Mouse (Mus musculus) neural tube, embryonic 13.5 days (tissue): ENCODE measurements around the gene Nkx6-2. TPM values are rescaled to one million over a fixed set of nuclear protein-coding genes. Genes with fewer than 3 reads are reported as not detected.

Experiments used
- ATAC-seq: fragments of 200-750 bp; cut with Nextera tagmentation; 2 replicates; pipeline ENCODE4 v1.8.0; 2017; ENCODE audit warnings: low read depth, mild to moderate bottlenecking, moderate TSS enrichment, moderate library complexity
- H3K27ac ChIP-seq: fragments of 300-500 bp; sonication (generic); replicated peaks from 2 replicates; pipeline ENCODE4 v1.5.1; 2015; ENCODE audit warnings: moderate library complexity, mild to moderate bottlenecking, inconsistent platforms
- H3K27me3 ChIP-seq: fragments of 300-500 bp; sonication (generic); 2 replicates; pipeline ENCODE4 v1.6.1; 2015; ENCODE audit warnings: mild to moderate bottlenecking, inconsistent platforms
- H3K36me3 ChIP-seq: fragments of 300-500 bp; sonication (generic); 2 replicates; pipeline ENCODE4 v1.6.1; 2015; ENCODE audit warnings: mild to moderate bottlenecking, inconsistent platforms
- H3K4me1 ChIP-seq: fragments of 300-500 bp; sonication (generic); replicated peaks from 2 replicates; pipeline ENCODE4 v1.6.1; 2015; ENCODE audit warnings: inconsistent platforms
- H3K4me2 ChIP-seq: fragments of 300-500 bp; sonication (generic); 2 replicates; pipeline ENCODE4 v1.6.1; 2015; ENCODE audit warnings: inconsistent platforms, mild to moderate bottlenecking, moderate library complexity
- H3K4me3 ChIP-seq: fragments of 300-500 bp; sonication (generic); 2 replicates; pipeline ENCODE4 v1.5.1; 2015; ENCODE audit warnings: mild to moderate bottlenecking, inconsistent platforms
- H3K9ac ChIP-seq: fragments of 300-500 bp; sonication (generic); 2 replicates; pipeline ENCODE4 v1.6.1; 2015; ENCODE audit warnings: moderate library complexity, mild to moderate bottlenecking, inconsistent platforms
- H3K9me3 ChIP-seq: fragments of 300-500 bp; sonication (generic); 2 replicates; pipeline ENCODE4 v1.6.1; 2016; ENCODE audit warnings: inconsistent platforms
- WGBS: fragments of 180-500 bp; shearing (Covaris S2); methylation state at CpG from one replicate; pipeline ENCODE4 v1.1.7; 2015; 5-methylcytosine and 5-hydroxymethylcytosine counted together
- polyA plus RNA-seq: library from polyadenylated mRNA; unstranded; fragments of >200 nt; fragmentation: Nextera tagmentation; extraction: Ambion mirVana; gene quantifications from 2 replicates; pipeline ENCODE4 v1.2.1, GENCODE M21; 2015

The Nkx6-2 gene
- polyA plus RNA-seq, 1 experiment from 2014 or later: 5.3 TPM

- ATAC-seq: no peak
- Histone ChIP-seq H3K36me3 (no peaks in the 10 kb centered on the region), H3K4me3 (no peak overlapping the region), H3K27ac (no peak overlapping the region), H3K4me2 (no peak overlapping the region), H3K27me3 (peaks cover 92% of the 10 kb centered on the region), H3K9ac (no peak overlapping the region), H3K4me1 (peaks cover 9% of the 10 kb centered on the region), H3K9me3 (no peaks in the 10 kb centered on the region)
- WGBS: 96% methylated on average over 2 of the region's 2 CpGs
Observed at GRCm38 (mm10) chr7:139564161-139564560, 18.4 kb downstream of the Nkx6-2 start.

DNA sequence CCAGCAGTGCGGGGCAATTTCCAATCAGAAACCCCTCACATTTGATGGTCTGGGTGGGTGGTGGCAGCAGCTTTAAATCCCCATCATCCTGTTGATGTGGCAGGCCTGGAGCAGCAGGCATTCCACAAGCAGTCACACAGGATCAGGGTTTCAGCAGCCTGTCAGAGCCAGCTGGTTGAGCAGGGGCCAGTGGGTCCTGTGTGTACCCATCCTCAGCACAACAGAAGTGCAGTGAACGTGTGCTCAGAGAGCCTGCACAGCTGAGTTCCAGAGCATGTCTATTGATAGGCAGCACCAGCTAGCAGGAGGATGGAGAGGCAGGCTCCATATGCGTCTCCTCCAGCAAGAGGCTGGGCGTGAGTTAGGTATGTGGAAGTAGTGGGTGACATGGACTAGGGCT lies 19.2 kb downstream of the Nkx6-2 start:
- H3K27me3 ChIP-seq: peaks cover 93% of the 10 kb centered on the region
- H3K9me3 ChIP-seq: no peaks in the 10 kb centered on the region
- no peak overlapping the region for H3K4me3 ChIP-seq
- no peak overlapping the region for H3K27ac ChIP-seq
- no peaks in the 10 kb centered on the region for H3K36me3 ChIP-seq
- 70% methylated on average over 4 of the region's 4 CpGs for WGBS
- no peak for ATAC-seq
- H3K4me2 ChIP-seq: no peak overlapping the region
- H3K4me1 ChIP-seq: peaks cover 9% of the 10 kb centered on the region
- H3K9ac ChIP-seq: no peak overlapping the region

DNA sequence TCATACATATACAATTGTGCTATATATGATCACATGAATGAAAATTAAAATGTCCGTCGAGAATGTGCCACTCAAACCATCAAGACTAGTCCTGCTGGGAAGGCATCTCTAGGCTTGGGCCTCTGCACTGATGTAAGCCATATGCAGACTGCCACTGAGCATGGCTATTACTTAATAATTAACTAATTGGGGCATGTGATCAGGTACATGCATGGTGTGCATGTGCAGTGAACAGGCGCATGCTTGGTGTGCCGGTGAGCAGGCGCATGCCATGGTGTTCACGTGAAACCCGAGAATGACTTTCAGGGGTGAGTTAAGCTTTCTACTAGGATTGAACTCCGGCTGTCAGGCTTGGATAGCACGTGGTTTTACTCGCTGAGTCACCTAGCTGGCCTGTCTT lies 22.9 kb downstream of the Nkx6-2 start:
- WGBS: 93% methylated on average over 10 of the region's 10 CpGs

DNA sequence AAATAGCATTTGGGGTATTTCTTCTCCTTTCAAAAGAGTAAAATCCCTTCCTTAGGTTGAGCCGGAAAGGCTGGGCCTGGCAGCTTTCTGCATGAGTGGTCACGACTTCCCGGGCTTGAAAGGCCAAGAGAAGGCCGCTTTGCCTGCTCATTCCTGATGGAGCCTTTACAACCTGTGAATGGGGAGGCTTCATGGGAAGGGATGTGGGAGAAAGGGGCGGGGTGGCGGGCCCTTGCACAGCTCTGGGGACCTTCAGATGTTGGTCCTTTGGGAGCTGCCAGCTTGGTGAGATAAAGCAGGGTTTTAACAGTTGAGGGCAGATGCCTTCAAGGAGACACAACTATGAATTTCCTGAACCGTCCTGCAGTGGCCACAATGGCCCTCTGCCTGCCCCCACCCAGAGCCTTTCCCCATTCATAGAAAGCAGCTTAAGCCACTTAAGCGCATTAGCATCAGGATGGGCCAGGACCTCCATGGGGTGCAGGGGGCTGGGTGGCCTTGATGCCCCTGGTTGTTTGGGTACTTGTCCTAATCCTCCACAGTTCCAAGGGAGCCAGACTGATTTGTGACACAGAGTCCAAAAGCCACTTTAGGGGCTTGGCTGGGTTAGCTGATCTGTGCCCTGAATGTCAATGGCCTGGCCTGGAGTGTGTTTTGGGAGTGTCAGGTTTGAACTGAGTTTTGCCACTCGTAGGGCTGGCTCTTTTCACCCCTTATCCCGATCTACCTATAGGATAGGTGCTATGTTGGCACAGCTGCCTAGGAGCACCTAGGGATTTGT lies 25.7 kb downstream of the Nkx6-2 start:
- WGBS: 30% methylated on average over 10 of the region's 10 CpGs
- ATAC-seq: no peak

More for the DNA sequence above, 22.9 kb downstream of the Nkx6-2 start:
- Histone ChIP-seq H3K9ac (no peak overlapping the region), H3K4me3 (no peak overlapping the region), H3K9me3 (no peaks in the 10 kb centered on the region), H3K36me3 (no peaks in the 10 kb centered on the region), H3K27ac (no peak overlapping the region), H3K4me2 (no peak overlapping the region), H3K27me3 (peaks cover 90% of the 10 kb centered on the region), H3K4me1 (peaks cover 9% of the 10 kb centered on the region)
- no peak for ATAC-seq

DNA sequence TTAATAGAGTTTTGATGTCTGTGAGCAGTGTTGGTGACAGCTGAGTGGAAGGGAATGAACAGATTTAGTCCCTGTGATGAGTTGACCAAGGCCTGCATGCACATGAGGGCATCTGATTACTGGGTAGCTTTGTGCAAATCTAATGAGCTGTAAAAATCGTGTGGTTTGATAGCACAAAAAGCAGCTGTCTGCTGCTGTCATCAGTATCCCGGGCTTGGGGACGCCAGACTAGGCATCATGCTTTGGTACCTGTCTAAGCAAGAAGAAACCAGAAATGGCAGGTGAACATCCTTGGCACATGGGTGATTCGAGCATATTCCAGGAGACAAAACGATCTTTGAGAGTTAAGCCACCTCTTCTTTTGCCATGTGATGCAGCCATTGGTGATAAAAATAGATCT lies 26.3 kb downstream of the Nkx6-2 start:
- H3K4me3 ChIP-seq: no peak overlapping the region
- WGBS: 33% methylated on average over 5 of the region's 5 CpGs
- no peak for ATAC-seq
- no peak overlapping the region for H3K4me2 ChIP-seq
- peaks cover 91% of the 10 kb centered on the region for H3K27me3 ChIP-seq
- H3K36me3 ChIP-seq: no peaks in the 10 kb centered on the region
- H3K9ac ChIP-seq: no peak overlapping the region
- no peaks in the 10 kb centered on the region for H3K9me3 ChIP-seq
- peaks cover 9% of the 10 kb centered on the region for H3K4me1 ChIP-seq
- H3K27ac ChIP-seq: no peak overlapping the region

More for the DNA sequence above, 25.7 kb downstream of the Nkx6-2 start:
- Histone ChIP-seq H3K4me2 (no peak overlapping the region), H3K4me3 (no peak overlapping the region), H3K9ac (no peak overlapping the region), H3K4me1 (peaks cover 9% of the 10 kb centered on the region), H3K36me3 (no peaks in the 10 kb centered on the region), H3K9me3 (no peaks in the 10 kb centered on the region), H3K27me3 (peaks cover 91% of the 10 kb centered on the region), H3K27ac (no peak overlapping the region)

- 79% methylated on average over 2 of the region's 2 CpGs for WGBS
- H3K4me1 ChIP-seq: peaks cover 3% of the 10 kb centered on the region
- no peak overlapping the region for H3K9ac ChIP-seq
- H3K4me2 ChIP-seq: no peak overlapping the region
- no peaks in the 10 kb centered on the region for H3K36me3 ChIP-seq
- H3K9me3 ChIP-seq: no peaks in the 10 kb centered on the region
- H3K27ac ChIP-seq: no peak overlapping the region
- no peak overlapping the region for H3K4me3 ChIP-seq
- ATAC-seq: no peak
- H3K27me3 ChIP-seq: peaks cover 90% of the 10 kb centered on the region
Observed at GRCm38 (mm10) chr7:139551519-139551918, 31.1 kb downstream of the Nkx6-2 start.

- WGBS: 67% methylated on average over 3 of the region's 3 CpGs
- no peak overlapping the region for H3K4me2 ChIP-seq
- no peak for ATAC-seq
- H3K4me1 ChIP-seq: peaks cover 11% of the 10 kb centered on the region
- H3K27me3 ChIP-seq: peaks cover 90% of the 10 kb centered on the region
- H3K4me3 ChIP-seq: no peak overlapping the region
- no peak overlapping the region for H3K27ac ChIP-seq
- no peaks in the 10 kb centered on the region for H3K36me3 ChIP-seq
- H3K9ac ChIP-seq: no peak overlapping the region
- H3K9me3 ChIP-seq: no peaks in the 10 kb centered on the region
Observed at GRCm38 (mm10) chr7:139550086-139550783, 32.4 kb downstream of the Nkx6-2 start.

DNA sequence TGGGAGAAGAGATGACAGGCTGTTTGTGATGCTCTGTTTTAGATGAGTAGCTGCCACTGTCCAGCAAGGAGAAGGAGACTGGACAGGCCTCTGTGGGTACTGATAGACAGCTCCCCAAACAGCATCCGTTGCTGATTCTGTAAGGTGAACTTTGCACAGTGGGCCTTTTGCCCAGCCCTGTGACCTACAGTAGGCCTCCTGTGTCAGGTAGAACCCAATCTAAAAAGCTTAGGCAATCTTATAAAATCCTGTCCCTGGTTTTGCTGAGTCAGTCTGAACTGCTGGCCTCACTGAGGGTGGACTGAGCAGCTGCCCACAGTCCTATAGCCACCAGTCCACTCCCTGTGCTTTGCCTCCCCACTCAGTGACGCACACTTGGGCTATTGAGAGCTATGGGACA lies 35.3 kb downstream of the Nkx6-2 start:
- Histone ChIP-seq H3K36me3 (no peaks in the 10 kb centered on the region), H3K4me1 (peaks cover 26% of the 10 kb centered on the region), H3K27me3 (peaks cover 91% of the 10 kb centered on the region), H3K27ac (no peak overlapping the region), H3K4me2 (no peak overlapping the region), H3K9me3 (no peaks in the 10 kb centered on the region), H3K9ac (no peak overlapping the region), H3K4me3 (no peak overlapping the region)
- WGBS: 85% methylated on average over 2 of the region's 2 CpGs
- ATAC-seq: no peak

DNA sequence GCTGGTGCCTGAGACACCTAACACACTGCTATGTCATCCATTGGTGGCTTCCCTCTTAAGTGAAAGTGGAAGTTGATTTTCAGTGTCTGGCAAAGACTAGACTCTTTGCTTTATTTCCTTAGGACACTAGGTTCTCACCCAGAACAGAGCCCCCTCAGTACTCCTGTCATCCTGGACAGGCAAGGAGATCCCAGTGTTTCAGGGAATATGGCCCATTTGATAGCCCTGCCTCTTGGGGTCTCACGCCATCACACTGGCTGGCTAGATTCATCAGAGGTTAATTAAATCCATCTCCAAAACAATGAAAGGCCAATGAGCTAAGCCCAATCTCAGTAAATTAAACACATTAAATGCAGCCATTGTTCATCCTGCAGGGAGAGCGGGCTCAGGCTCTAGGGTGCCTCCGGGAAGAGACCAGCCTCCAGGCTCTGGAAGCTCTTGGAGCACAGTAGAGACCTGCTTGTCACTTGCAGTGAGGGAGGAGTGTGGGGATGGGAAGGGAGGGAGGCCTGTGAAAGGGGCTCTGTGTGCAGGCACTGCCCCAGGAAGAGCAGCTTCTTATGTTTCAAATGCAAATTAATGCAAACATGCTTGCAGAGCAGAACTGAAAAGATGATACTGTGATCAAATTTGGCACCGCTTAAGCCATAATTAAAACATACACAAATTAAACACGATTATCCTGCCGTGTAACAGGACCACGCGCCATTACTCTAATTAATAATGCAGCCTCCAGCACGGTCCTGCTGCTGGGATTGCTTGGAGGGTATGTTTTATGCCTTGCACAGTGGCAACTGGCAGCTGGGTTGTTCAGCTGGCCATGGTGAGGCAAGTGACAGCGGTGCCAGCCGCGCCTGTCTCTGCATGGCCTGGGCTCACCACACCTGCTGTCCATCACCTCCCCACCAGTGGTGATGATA lies 37.6 kb downstream of the Nkx6-2 start:
- Histone ChIP-seq H3K4me2 (peak overlapping the region; percentile 17; the same call in 1 of the 2 replicates), H3K4me3 (no peak overlapping the region), H3K9me3 (no peaks in the 10 kb centered on the region), H3K36me3 (no peaks in the 10 kb centered on the region), H3K9ac (no peak overlapping the region; the same call in 1 of the 2 replicates), H3K4me1 (peaks cover 26% of the 10 kb centered on the region), H3K27me3 (peaks cover 91% of the 10 kb centered on the region), H3K27ac (peak overlapping the region; percentile 57)
- WGBS: 27% methylated on average over 12 of the region's 12 CpGs
- ATAC-seq: peak; percentile 89

GRCm38 (mm10) chr7:139541422-139541821 lies 41.2 kb downstream of the Nkx6-2 start:
- WGBS: 90% methylated on average over 6 of the region's 6 CpGs
- ATAC-seq: no peak

GRCm38 (mm10) chr7:139540601-139541000 lies 42.0 kb downstream of the Nkx6-2 start:
- WGBS: 95% methylated on average over 1 of the region's 1 CpGs
- Histone ChIP-seq H3K4me3 (no peak overlapping the region), H3K36me3 (peaks cover 4% of the 10 kb centered on the region; the same call in 1 of the 2 replicates), H3K4me1 (peaks cover 19% of the 10 kb centered on the region), H3K27me3 (peaks cover 91% of the 10 kb centered on the region), H3K27ac (no peak overlapping the region), H3K9me3 (no peaks in the 10 kb centered on the region), H3K9ac (no peak overlapping the region), H3K4me2 (no peak overlapping the region)
- no peak for ATAC-seq

More at GRCm38 (mm10) chr7:139541422-139541821, 41.2 kb downstream of the Nkx6-2 start:
- Histone ChIP-seq H3K9me3 (no peaks in the 10 kb centered on the region), H3K27ac (no peak overlapping the region), H3K4me2 (no peak overlapping the region), H3K4me3 (no peak overlapping the region), H3K4me1 (peaks cover 26% of the 10 kb centered on the region), H3K36me3 (no peaks in the 10 kb centered on the region), H3K27me3 (peaks cover 91% of the 10 kb centered on the region), H3K9ac (no peak overlapping the region)
